Mouse (Mus musculus): ENCODE data around the gene Sdf2.

GRCm38 (mm10) chr11:78271986-78272385 lies 26.4 kb downstream of the Sdf2 start:
- no peak for TF ChIP-seq CTCF (conservative IDR thresholded peaks at IDR 0.05; ENCODE audit: low read length)
- TF ChIP-seq NANOG (IDR thresholded peaks at IDR 0.05; ENCODE audit: borderline replicate concordance, low read length) = no peak
